Mouse (Mus musculus) naive thymus-derived CD4-positive, alpha-beta T cell, adult 5 months (primary cell): ENCODE results near the gene A630073D07Rik. TPM values are rescaled to one million over a fixed set of nuclear protein-coding genes. Genes with fewer than 3 reads are reported as not detected.

ENCODE experiments used
- polyA plus RNA-seq: library from polyadenylated mRNA; unstranded; fragments of 100-300 nt; shearing (Covaris generic); gene quantifications from one replicate; pipeline ENCODE4 v1.2.1, GENCODE M21; 2017

A630073D07Rik gene
- polyA plus RNA-seq: not detected

DNA sequence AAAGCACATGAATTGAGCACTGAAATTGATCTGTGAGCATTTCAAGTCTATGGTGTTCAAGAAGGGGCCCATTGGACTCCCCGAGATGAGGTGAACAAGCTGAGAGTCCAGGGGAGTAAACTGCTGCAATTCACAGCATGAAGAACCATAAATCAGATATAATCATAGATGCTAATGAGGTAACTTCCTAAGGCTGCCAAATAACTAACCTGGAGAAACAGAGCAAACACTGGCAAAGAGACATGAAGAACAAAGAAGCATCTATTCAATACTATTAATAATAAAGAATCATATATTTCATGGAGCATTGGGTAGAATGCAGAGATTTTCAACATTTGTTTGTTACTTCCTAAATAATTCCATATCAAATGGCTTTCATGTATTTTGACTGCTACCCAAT lies at the start of gene A630073D07Rik:
Gene A630073D07Rik, minus strand, starts transcription at position 101 of the 400 bp plus-strand sequence.

DNA sequence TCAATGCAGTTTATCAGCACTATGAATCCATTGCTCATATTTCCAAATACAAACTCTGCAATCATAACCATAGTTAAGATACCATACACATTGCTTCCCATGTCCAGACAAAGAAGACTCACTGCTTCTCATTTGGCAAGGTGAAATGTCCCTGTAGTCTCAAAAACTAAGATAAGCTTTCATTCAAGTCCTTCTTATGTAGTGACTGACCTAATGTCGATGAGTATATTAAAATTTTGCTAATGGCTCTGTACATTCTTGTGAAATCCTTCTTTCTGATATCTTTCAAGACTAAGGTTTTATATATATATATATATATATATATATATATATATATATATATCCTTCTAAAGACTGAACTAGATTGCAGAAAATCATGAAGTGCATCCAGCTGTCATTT lies 49.6 kb upstream of the A630073D07Rik start, which contains the start of gene Tas2r121:
Gene Tas2r121, minus strand, starts transcription at position 101 of the 400 bp plus-strand sequence.

DNA sequence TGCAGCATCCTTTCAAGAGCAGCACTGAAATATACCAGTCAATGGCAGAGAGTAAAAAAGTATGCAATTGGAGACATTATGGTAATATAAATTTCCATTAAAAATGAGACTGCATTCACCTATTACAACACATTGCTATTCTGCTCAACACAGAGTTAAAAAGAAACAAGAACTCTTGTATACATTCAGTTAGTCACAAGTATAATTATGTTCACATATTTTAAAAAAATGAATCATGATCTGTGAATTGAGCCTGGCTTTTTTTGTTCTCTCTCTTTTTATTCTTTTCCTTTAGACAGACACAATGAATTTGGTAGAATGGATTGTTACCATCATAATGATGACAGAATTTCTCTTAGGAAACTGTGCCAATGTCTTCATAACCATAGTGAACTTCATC lies 5.3 kb upstream of the A630073D07Rik start, which contains the start of gene Tas2r120:
Gene Tas2r120, plus strand, starts transcription at position 301 of the 400 bp plus-strand sequence.

DNA sequence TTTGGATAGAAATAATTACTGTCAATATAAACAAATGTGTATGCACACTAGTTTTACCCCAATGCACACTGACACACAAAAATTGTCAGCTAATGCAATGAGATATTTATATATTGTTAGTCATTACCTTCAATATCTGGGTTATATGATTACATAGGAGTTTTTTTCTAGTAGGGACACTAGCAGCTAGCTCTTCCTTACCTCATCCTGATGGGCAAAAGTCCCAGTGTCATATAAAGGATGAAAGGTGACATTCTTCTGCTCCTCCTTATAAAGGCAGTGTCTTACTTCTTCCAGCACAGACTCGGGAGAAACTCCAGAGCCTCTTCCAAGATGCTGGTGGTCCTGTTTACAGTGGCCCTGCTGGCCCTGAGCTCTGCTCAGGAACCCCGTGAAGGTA lies 55.7 kb downstream of the A630073D07Rik start, which contains the start of gene Prp2:
Gene Prp2, plus strand, starts transcription at position 301 of the 400 bp plus-strand sequence.

Other genes with a start within 250 kb of the A630073D07Rik start
- not detected for gene Prh1, start 81.7 kb downstream of the A630073D07Rik start, polyA plus RNA-seq
- not detected for gene Prp2, start 55.6 kb downstream of the A630073D07Rik start, polyA plus RNA-seq
- not detected for gene Tas2r120, start 5.4 kb upstream of the A630073D07Rik start, polyA plus RNA-seq
- not detected for gene Tas2r121, start 49.5 kb upstream of the A630073D07Rik start, polyA plus RNA-seq
- gene Tas2r122, start 60.4 kb upstream of the A630073D07Rik start, polyA plus RNA-seq: not detected
- not detected for gene Tas2r115, start 86.5 kb upstream of the A630073D07Rik start, polyA plus RNA-seq
- gene Tas2r124, start 103.2 kb upstream of the A630073D07Rik start, polyA plus RNA-seq: not detected
- gene Tas2r102, start 110.6 kb upstream of the A630073D07Rik start, polyA plus RNA-seq: not detected
- gene Tas2r136, start 126.6 kb upstream of the A630073D07Rik start, polyA plus RNA-seq: not detected
- gene Tas2r117, start 151.3 kb upstream of the A630073D07Rik start, polyA plus RNA-seq: not detected
- gene Tas2r123, start 195.6 kb upstream of the A630073D07Rik start, polyA plus RNA-seq: not detected
- not detected for gene Tas2r116, start 203.9 kb upstream of the A630073D07Rik start, polyA plus RNA-seq
- gene Tas2r110, start 216.5 kb upstream of the A630073D07Rik start, polyA plus RNA-seq: not detected
- not detected for gene Tas2r113, start 241.5 kb upstream of the A630073D07Rik start, polyA plus RNA-seq